Mouse (Mus musculus): Measurements from ENCODE around the gene Cfap45. TPM values are rescaled to one million over a fixed set of nuclear protein-coding genes. Genes with fewer than 3 reads are reported as not detected.

Gene Cfap45
- polyA plus RNA-seq, 1 experiment from 2014 or later, result 1.1 TPM

DNA sequence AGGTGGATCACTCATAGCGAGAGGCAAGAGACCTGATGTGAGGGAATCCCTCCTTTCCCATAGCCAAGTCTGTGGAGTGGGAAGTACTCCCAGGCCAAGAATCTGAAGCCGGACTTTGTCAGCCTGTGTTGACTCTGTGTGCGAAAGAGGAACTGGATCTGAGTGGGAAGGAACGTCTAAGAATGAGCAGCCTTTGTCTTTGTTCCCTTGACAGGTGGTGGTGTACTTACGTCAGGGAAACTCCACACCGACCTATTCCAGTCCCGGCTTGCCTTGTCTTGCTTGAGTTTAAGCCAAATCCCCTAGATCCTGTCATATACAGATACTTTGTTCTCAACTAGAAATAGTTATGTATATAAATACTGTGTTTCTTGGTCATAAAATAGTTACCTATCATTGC lies 1.9 kb downstream of the Cfap45 start:
- Histone ChIP-seq H3K9me3 (ENCODE audit: control insufficient read depth, low read length) (no peaks in the 10 kb centered on the region), H3K4me3 (ENCODE audit: low read depth, low read length) (no peak overlapping the region), H3K9ac (ENCODE audit: low read length) (no peak overlapping the region), H3K4me1 (ENCODE audit: control insufficient read depth, insufficient read depth, low read length) (0 out of 2 replicates have a peak, but pooled peaks cover 5% of the 10 kb centered on the region), H3K27me3 (ENCODE audit: control insufficient read depth, insufficient read depth, low read length) (no peaks in the 10 kb centered on the region), H3K36me3 (ENCODE audit: control insufficient read depth, insufficient read depth, low read length) (no peaks in the 10 kb centered on the region), H3K4me2 (no peak overlapping the region), H3K27ac (ENCODE audit: low read depth, low read length) (no peak overlapping the region)
- no peak for ATAC-seq (ENCODE audit: low FRiP score)
- no peak for DNase-seq (ENCODE audit: low spot score, missing footprints)
- WGBS, result 71% methylated on average over 7 of the region's 7 CpGs

DNA sequence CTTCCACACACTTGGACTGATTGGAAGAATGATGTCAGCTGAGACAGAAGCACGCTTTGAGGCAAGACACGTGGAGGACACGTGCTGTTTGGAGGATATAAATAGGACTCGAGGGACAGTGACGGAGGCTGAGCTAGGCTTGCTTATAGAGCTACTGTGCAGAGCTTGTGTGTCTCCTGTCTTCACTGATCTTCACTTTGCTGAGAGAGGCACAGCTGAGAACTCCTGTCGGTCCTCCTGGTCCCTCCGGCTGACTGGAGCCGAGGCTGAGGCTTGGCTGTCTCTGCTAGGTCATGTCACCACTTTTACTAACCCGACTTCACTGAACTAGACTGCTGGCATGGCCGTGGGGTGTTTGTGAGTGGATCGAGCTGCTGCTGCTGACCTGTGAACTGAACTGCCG lies 3.1 kb downstream of the Cfap45 start:
- Histone ChIP-seq H3K27ac (ENCODE audit: low read depth, low read length) (no peak overlapping the region), H3K4me2 (no peak overlapping the region), H3K27me3 (ENCODE audit: control insufficient read depth, insufficient read depth, low read length) (no peaks in the 10 kb centered on the region), H3K9me3 (ENCODE audit: control insufficient read depth, low read length) (no peaks in the 10 kb centered on the region), H3K4me3 (ENCODE audit: low read depth, low read length) (no peak overlapping the region), H3K36me3 (ENCODE audit: control insufficient read depth, insufficient read depth, low read length) (no peaks in the 10 kb centered on the region), H3K4me1 (ENCODE audit: control insufficient read depth, insufficient read depth, low read length) (0 out of 2 replicates have a peak, but pooled peaks cover 5% of the 10 kb centered on the region), H3K9ac (ENCODE audit: low read length) (no peak overlapping the region)
- DNase-seq (ENCODE audit: low spot score, missing footprints) (no peak), ATAC-seq (ENCODE audit: low FRiP score) (no peak)
- 79% methylated on average over 12 of the region's 12 CpGs for WGBS

DNA sequence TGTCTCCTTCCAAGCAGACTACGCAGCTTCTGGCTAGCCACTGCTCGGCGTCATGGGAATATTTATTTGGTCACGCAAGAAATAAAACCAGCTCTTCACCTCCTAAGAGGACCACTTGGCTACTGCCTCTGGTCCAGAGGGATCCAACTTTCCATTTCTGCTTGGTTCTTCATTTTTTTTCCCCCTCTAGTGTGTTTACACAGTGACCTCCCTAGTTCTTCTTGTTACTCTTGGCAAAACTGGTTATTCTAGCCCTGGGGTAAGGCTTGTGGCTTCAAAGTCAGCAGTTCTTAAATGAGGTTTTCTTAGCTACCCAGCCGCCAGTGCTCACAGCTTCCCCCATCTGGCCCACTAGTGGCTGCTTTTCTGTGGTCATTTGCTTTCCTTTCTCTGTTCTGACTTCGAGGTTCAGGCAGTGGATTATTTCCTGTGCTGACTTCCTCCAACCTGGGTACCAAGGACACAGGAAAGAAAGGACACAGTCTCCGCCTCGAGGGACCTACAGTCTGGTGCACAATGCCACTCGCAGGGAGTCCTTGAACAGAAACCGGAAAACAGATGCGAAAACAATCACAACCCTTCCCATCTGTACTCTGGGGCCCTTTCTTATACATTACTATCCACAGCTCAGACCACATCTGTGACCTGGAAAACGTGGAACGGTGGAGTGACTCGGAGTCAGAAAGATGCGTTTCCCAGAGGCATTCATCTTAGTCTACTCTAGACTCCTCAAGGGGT lies 4.6 kb downstream of the Cfap45 start:
- DNase-seq (ENCODE audit: low spot score, missing footprints) (no peak), ATAC-seq (ENCODE audit: low FRiP score) (no peak)
- H3K36me3 ChIP-seq (ENCODE audit: control insufficient read depth, insufficient read depth, low read length), result no peaks in the 10 kb centered on the region
- no peak overlapping the region for H3K9ac ChIP-seq (ENCODE audit: low read length)
- H3K4me2 ChIP-seq, result no peak overlapping the region
- no peak overlapping the region for H3K4me3 ChIP-seq (ENCODE audit: low read depth, low read length)
- 64% methylated on average over 15 of the region's 15 CpGs for WGBS
- H3K9me3 ChIP-seq (ENCODE audit: control insufficient read depth, low read length), result no peaks in the 10 kb centered on the region
- 0 out of 2 replicates have a peak, but pooled peaks cover 2% of the 10 kb centered on the region for H3K27me3 ChIP-seq (ENCODE audit: control insufficient read depth, insufficient read depth, low read length)
- no peak overlapping the region for H3K27ac ChIP-seq (ENCODE audit: low read depth, low read length)
- H3K4me1 ChIP-seq (ENCODE audit: control insufficient read depth, insufficient read depth, low read length), result 0 out of 2 replicates have a peak, but pooled peaks cover 5% of the 10 kb centered on the region

DNA sequence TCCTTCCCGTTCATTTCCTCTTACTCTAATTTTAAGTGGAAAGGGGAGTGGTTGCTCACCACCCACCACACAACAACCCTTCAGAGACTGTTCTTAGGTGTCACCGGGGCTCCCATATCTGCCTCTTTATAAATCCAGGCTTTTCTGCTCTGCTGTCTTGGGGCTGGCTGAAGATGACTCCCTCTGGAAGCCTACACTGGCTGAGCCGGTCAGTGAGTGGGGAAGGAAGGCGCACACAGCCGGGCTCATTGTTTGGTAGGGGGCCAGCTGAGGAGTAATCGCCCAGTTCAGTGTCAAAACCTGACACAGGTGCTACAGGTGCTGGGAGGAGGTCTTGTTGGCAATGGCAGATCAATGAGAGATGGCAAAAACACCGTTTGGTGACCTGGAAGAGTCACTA lies 5.4 kb downstream of the Cfap45 start:
- Histone ChIP-seq H3K4me3 (ENCODE audit: low read depth, low read length) (no peak overlapping the region), H3K27me3 (ENCODE audit: control insufficient read depth, insufficient read depth, low read length) (peaks cover 2% of the 10 kb centered on the region; the same call in 1 of the 2 replicates), H3K36me3 (ENCODE audit: control insufficient read depth, insufficient read depth, low read length) (no peaks in the 10 kb centered on the region), H3K9ac (ENCODE audit: low read length) (no peak overlapping the region), H3K4me2 (no peak overlapping the region), H3K9me3 (ENCODE audit: control insufficient read depth, low read length) (no peaks in the 10 kb centered on the region), H3K27ac (ENCODE audit: low read depth, low read length) (no peak overlapping the region), H3K4me1 (ENCODE audit: control insufficient read depth, insufficient read depth, low read length) (0 out of 2 replicates have a peak, but pooled peaks cover 2% of the 10 kb centered on the region)
- WGBS, result 82% methylated on average over 7 of the region's 7 CpGs
- no peak for DNase-seq (ENCODE audit: low spot score, missing footprints)
- no peak for ATAC-seq (ENCODE audit: low FRiP score)

DNA sequence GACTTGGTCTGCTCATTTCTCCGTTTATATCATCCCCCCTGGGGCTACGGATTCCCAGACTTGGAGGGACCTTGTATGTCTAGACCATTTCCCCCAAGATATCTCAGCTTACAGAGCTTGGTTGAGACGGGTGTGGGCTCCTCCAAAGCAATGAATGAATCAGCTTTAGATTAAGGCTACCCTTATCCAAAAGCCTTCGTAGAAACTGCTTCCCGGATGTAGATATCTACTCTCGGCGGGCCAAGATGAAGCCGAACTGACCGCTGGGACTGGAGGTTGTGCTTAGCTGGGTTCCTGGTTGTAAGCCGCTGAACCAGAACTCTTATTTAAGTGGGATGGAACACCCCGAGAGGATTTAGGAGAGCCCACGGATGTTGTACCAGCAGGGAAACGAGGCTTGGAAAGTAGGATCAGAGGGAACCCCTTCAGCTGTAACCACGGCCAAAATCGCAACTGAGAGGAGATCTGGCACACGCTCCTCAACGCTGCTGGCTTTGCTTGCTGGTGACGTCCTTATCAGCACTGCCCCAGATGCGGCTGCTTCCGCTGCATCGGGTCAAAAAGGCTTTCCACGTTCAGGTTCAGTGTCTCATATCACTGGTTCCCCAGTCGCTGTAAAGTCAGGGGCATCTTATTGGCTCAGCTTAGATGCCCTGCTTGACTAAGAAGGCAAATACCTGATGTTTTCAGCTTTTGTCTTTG lies 5.9 kb downstream of the Cfap45 start:
- Histone ChIP-seq H3K9ac (ENCODE audit: low read length) (no peak overlapping the region), H3K9me3 (ENCODE audit: control insufficient read depth, low read length) (no peaks in the 10 kb centered on the region), H3K27ac (ENCODE audit: low read depth, low read length) (no peak overlapping the region), H3K36me3 (ENCODE audit: control insufficient read depth, insufficient read depth, low read length) (no peaks in the 10 kb centered on the region), H3K4me1 (ENCODE audit: control insufficient read depth, insufficient read depth, low read length) (no peaks in the 10 kb centered on the region), H3K4me3 (ENCODE audit: low read depth, low read length) (no peak overlapping the region), H3K27me3 (ENCODE audit: control insufficient read depth, insufficient read depth, low read length) (peaks cover 2% of the 10 kb centered on the region; the same call in 1 of the 2 replicates), H3K4me2 (no peak overlapping the region)
- no peak for DNase-seq (ENCODE audit: low spot score, missing footprints)
- ATAC-seq (ENCODE audit: low FRiP score), result no peak
- WGBS, result 72% methylated on average over 23 of the region's 23 CpGs

DNA sequence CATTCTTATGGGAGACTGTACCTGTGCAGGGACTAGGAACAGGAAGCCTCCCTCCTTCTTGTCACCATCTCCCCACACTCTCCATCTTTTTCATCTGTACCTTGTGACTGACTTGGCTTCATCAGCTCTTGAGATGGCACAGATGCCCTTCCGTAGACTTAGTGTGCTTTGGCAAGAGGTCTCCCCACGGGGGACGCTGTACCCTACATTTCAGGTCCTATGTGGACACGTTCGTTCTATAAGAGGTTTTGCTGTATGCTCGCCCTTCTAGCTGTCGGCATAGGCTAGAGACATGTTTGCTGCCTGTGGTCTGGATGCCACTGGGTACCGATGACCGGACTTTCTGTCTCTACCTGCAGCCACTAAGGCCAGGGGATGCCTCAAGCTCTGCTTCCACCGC lies 6.8 kb downstream of the Cfap45 start:
- DNase-seq (ENCODE audit: low spot score, missing footprints) (no peak), ATAC-seq (ENCODE audit: low FRiP score) (no peak)
- Histone ChIP-seq H3K9ac (ENCODE audit: low read length) (no peak overlapping the region), H3K4me1 (ENCODE audit: control insufficient read depth, insufficient read depth, low read length) (peaks cover 6% of the 10 kb centered on the region), H3K36me3 (ENCODE audit: control insufficient read depth, insufficient read depth, low read length) (no peaks in the 10 kb centered on the region), H3K27me3 (ENCODE audit: control insufficient read depth, insufficient read depth, low read length) (peaks cover 7% of the 10 kb centered on the region; the same call in 1 of the 2 replicates), H3K9me3 (ENCODE audit: control insufficient read depth, low read length) (no peaks in the 10 kb centered on the region), H3K4me3 (ENCODE audit: low read depth, low read length) (no peak overlapping the region), H3K4me2 (no peak overlapping the region), H3K27ac (ENCODE audit: low read depth, low read length) (no peak overlapping the region)
- WGBS, result 94% methylated on average over 10 of the region's 10 CpGs

DNA sequence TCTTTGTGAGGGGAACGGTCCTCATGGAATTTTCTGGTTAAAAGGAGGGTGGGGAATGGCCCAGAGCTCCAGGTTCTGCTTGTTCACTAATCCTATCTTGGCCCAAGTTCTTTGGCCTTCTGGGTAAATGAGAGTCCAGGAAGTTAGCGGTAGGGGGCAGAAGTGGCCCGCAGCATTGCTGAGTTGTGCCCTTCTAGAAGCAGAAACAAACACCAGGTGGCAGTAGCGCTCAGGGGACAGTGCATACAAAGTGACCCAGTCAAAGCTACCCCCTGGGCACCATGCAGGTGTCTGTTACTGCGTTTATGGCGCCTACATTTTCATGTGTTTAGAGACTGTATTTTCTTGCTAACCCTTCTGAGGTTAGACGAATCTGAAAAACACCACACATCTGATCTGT lies 8.1 kb downstream of the Cfap45 start:
- H3K4me1 ChIP-seq (ENCODE audit: control insufficient read depth, insufficient read depth, low read length), result peaks cover 12% of the 10 kb centered on the region
- no peak overlapping the region for H3K9ac ChIP-seq (ENCODE audit: low read length)
- no peaks in the 10 kb centered on the region for H3K9me3 ChIP-seq (ENCODE audit: control insufficient read depth, low read length)
- no peak overlapping the region for H3K27ac ChIP-seq (ENCODE audit: low read depth, low read length)
- H3K4me3 ChIP-seq (ENCODE audit: low read depth, low read length), result no peak overlapping the region
- peak; percentile 96 for DNase-seq (ENCODE audit: low spot score, missing footprints)
- ATAC-seq (ENCODE audit: low FRiP score), result peak; percentile 73
- H3K36me3 ChIP-seq (ENCODE audit: control insufficient read depth, insufficient read depth, low read length), result no peaks in the 10 kb centered on the region
- peaks cover 7% of the 10 kb centered on the region; the same call in 1 of the 2 replicates for H3K27me3 ChIP-seq (ENCODE audit: control insufficient read depth, insufficient read depth, low read length)
- WGBS, result 9% methylated on average over 7 of the region's 7 CpGs
- H3K4me2 ChIP-seq, result no peak overlapping the region

DNA sequence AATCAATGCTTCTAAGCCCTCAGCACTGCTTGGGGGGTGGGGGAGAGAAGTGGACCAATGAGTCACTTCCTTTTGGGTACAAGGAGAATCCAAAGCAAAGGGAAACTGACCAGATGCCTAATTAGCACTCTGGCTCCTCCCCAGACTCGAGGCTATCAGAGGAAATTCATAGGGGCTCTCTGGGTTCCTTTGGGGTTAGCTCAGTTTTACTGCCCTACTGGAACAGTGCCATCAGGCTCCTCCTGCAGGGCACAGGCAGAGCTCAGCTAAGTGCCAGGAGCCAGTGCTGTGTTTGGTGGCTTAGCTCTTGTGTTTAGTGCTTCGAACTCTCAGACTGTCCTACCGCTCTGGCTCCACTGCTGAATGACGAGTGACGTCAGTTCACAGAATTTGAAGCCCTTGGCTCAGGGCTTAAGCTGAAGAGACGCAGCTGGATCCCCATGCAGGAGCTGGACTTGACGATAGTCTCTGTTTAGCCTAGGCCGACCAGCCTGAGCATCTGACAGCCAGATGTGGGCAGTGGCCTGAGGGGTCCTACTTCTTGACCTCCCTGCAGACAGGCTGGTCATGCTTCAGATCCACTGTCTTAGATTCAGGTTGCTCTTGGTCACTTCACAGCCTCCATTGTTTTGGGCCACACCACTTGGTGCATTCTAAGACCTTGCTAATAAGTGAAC lies 10.1 kb downstream of the Cfap45 start:
- no peak for DNase-seq (ENCODE audit: low spot score, missing footprints)
- Histone ChIP-seq H3K27me3 (ENCODE audit: control insufficient read depth, insufficient read depth, low read length) (peaks cover 9% of the 10 kb centered on the region; the same call in 1 of the 2 replicates), H3K36me3 (ENCODE audit: control insufficient read depth, insufficient read depth, low read length) (no peaks in the 10 kb centered on the region), H3K27ac (ENCODE audit: low read depth, low read length) (no peak overlapping the region), H3K9me3 (ENCODE audit: control insufficient read depth, low read length) (no peaks in the 10 kb centered on the region), H3K9ac (ENCODE audit: low read length) (no peak overlapping the region), H3K4me3 (ENCODE audit: low read depth, low read length) (no peak overlapping the region), H3K4me1 (ENCODE audit: control insufficient read depth, insufficient read depth, low read length) (peaks cover 12% of the 10 kb centered on the region), H3K4me2 (no peak overlapping the region)
- 36% methylated on average over 8 of the region's 8 CpGs for WGBS
- ATAC-seq (ENCODE audit: low FRiP score), result peak; percentile 4; the same call in 1 of the 2 replicates
